Mouse (Mus musculus) ES-Bruce4 (cell line): ENCODE results near the gene Gm38392. TPM values are rescaled to one million over a fixed set of nuclear protein-coding genes. Genes with fewer than 3 reads are reported as not detected.
A peak's percentile ranks its signal among the peaks of the same experiment; 100 is the strongest.

Experiments used
- H3K27ac ChIP-seq: 2 replicates; pipeline ENCODE4 v1.5.1; 2012; ENCODE audit warnings: low read length, inconsistent platforms; ENCODE audit not compliant: insufficient read depth
- H3K27me3 ChIP-seq: 2 replicates; pipeline ENCODE4 v1.6.1; 2012; ENCODE audit warnings: mild to moderate bottlenecking, low read length, inconsistent platforms; ENCODE audit not compliant: control insufficient read depth, poor library complexity, insufficient read depth, severe bottlenecking
- H3K36me3 ChIP-seq: 2 replicates; pipeline ENCODE4 v1.6.1; 2012; ENCODE audit warnings: inconsistent platforms, mild to moderate bottlenecking, low read length, moderate library complexity; ENCODE audit not compliant: control insufficient read depth, poor library complexity, insufficient read depth, severe bottlenecking
- H3K4me1 ChIP-seq: one replicate; pipeline ENCODE4 v1.8.1; 2011; ENCODE audit warnings: low read length; ENCODE audit not compliant: control insufficient read depth, insufficient read depth
- H3K4me3 ChIP-seq: 2 replicates; pipeline ENCODE4 v1.5.1; 2011; ENCODE audit warnings: low read depth, mild to moderate bottlenecking, low read length
- H3K9ac ChIP-seq: 2 replicates; pipeline ENCODE4 v1.6.1; 2012; ENCODE audit warnings: low read depth, mild to moderate bottlenecking, inconsistent platforms; ENCODE audit not compliant: poor library complexity, severe bottlenecking
- H3K9me3 ChIP-seq: replicated peaks from 2 replicates; pipeline ENCODE4 v1.6.1; 2012; ENCODE audit warnings: mild to moderate bottlenecking, low read length, inconsistent platforms; ENCODE audit not compliant: control insufficient read depth, poor library complexity, insufficient read depth, severe bottlenecking
- CTCF ChIP-seq: IDR thresholded peaks from one replicate; pipeline ENCODE4 v1.8.1; 2011; ENCODE audit warnings: low read depth, low read length
- EP300 ChIP-seq: IDR thresholded peaks from 2 replicates; pipeline ENCODE4 v1.6.1; 2011; ENCODE audit warnings: low read depth, low read length; ENCODE audit not compliant: insufficient read depth
- POLR2A ChIP-seq: IDR thresholded peaks from one replicate; pipeline ENCODE4 v1.8.1; 2011; ENCODE audit warnings: low read length; ENCODE audit not compliant: insufficient read depth
- polyA plus RNA-seq: library from polyadenylated mRNA; stranded (reverse); fragments of >200 nt; gene quantifications from 2 replicates; pipeline ENCODE4 v1.2.4, GENCODE M21; 2011; ENCODE audit warnings: low read depth; ENCODE audit not compliant: missing spikeins, insufficient read depth, insufficient read length

Gene Gm38392
- polyA plus RNA-seq, 1 experiment, result 0.72 TPM

- H3K4me1 ChIP-seq, result no peaks in the 10 kb centered on the region
- peaks cover 19% of the 10 kb centered on the region for H3K27me3 ChIP-seq
- H3K4me3 ChIP-seq, result no peak overlapping the region
- no peaks in the 10 kb centered on the region for H3K36me3 ChIP-seq
- no peak for TF ChIP-seq EP300
- no peaks in the 10 kb centered on the region for H3K9me3 ChIP-seq
- H3K9ac ChIP-seq, result no peak overlapping the region
- H3K27ac ChIP-seq, result no peak overlapping the region
Measured at GRCm38 (mm10) chr3:88203999-88204700, 82.9 kb downstream of the Gm38392 start.

- no peak overlapping the region for H3K9ac ChIP-seq
- H3K36me3 ChIP-seq, result no peaks in the 10 kb centered on the region
- no peak overlapping the region for H3K27ac ChIP-seq
- no peaks in the 10 kb centered on the region for H3K4me1 ChIP-seq
- TF ChIP-seq EP300, result no peak
- H3K27me3 ChIP-seq, result peaks cover 20% of the 10 kb centered on the region
- H3K9me3 ChIP-seq, result no peaks in the 10 kb centered on the region
- no peak overlapping the region for H3K4me3 ChIP-seq
Measured at GRCm38 (mm10) chr3:88203456-88203855, 83.6 kb downstream of the Gm38392 start.

- Histone ChIP-seq H3K9me3 (no peaks in the 10 kb centered on the region), H3K4me3 (no peak overlapping the region), H3K4me1 (no peaks in the 10 kb centered on the region), H3K36me3 (no peaks in the 10 kb centered on the region), H3K27me3 (peaks cover 20% of the 10 kb centered on the region), H3K9ac (no peak overlapping the region), H3K27ac (no peak overlapping the region)
- no peak for TF ChIP-seq POLR2A
- no peak for TF ChIP-seq EP300
- TF ChIP-seq CTCF, result no peak
Measured at GRCm38 (mm10) chr3:88202986-88203385, 84.0 kb downstream of the Gm38392 start.

- TF ChIP-seq CTCF, result no peak
- TF ChIP-seq POLR2A, result no peak
- TF ChIP-seq EP300, result no peak
- Histone ChIP-seq H3K4me3 (no peak overlapping the region), H3K4me1 (no peaks in the 10 kb centered on the region)
Measured at GRCm38 (mm10) chr3:88201640-88202039, 85.4 kb downstream of the Gm38392 start.

GRCm38 (mm10) chr3:88200972-88201330, 86.1 kb downstream of the Gm38392 start:
- H3K4me1 ChIP-seq, result no peaks in the 10 kb centered on the region
- no peak for TF ChIP-seq POLR2A
- no peak for TF ChIP-seq CTCF
- no peak for TF ChIP-seq EP300
- H3K9me3 ChIP-seq, result no peaks in the 10 kb centered on the region
- no peaks in the 10 kb centered on the region for H3K36me3 ChIP-seq
- H3K9ac ChIP-seq, result peak overlapping the region; percentile 74
- peaks cover 22% of the 10 kb centered on the region for H3K27me3 ChIP-seq
- H3K4me3 ChIP-seq, result peak overlapping the region; percentile 34
- H3K27ac ChIP-seq, result no peak overlapping the region

More at GRCm38 (mm10) chr3:88201640-88202039, 85.4 kb downstream of the Gm38392 start:
- H3K9ac ChIP-seq, result no peak overlapping the region
- no peaks in the 10 kb centered on the region for H3K36me3 ChIP-seq
- no peak overlapping the region for H3K27ac ChIP-seq
- no peaks in the 10 kb centered on the region for H3K9me3 ChIP-seq
- H3K27me3 ChIP-seq, result peaks cover 22% of the 10 kb centered on the region

GRCm38 (mm10) chr3:88200161-88200971, 86.6 kb downstream of the Gm38392 start:
- Histone ChIP-seq H3K27ac (no peak overlapping the region), H3K9me3 (no peaks in the 10 kb centered on the region), H3K36me3 (no peaks in the 10 kb centered on the region), H3K4me1 (no peaks in the 10 kb centered on the region), H3K9ac (peak overlapping the region; percentile 74), H3K27me3 (peaks cover 22% of the 10 kb centered on the region), H3K4me3 (peak overlapping the region; percentile 34)
- TF ChIP-seq EP300 (no peak), CTCF (no peak), POLR2A (no peak)
